Mouse (Mus musculus) embryo, embryonic 11.5 days (tissue): ENCODE results near the gene Nek2.

Experiments
- DNase-seq: peaks from one replicate; pipeline ENCODE4 v3.0.0-alpha.2; 2012; ENCODE audit warnings: low read depth, low spot score

Nek2 gene

DNA sequence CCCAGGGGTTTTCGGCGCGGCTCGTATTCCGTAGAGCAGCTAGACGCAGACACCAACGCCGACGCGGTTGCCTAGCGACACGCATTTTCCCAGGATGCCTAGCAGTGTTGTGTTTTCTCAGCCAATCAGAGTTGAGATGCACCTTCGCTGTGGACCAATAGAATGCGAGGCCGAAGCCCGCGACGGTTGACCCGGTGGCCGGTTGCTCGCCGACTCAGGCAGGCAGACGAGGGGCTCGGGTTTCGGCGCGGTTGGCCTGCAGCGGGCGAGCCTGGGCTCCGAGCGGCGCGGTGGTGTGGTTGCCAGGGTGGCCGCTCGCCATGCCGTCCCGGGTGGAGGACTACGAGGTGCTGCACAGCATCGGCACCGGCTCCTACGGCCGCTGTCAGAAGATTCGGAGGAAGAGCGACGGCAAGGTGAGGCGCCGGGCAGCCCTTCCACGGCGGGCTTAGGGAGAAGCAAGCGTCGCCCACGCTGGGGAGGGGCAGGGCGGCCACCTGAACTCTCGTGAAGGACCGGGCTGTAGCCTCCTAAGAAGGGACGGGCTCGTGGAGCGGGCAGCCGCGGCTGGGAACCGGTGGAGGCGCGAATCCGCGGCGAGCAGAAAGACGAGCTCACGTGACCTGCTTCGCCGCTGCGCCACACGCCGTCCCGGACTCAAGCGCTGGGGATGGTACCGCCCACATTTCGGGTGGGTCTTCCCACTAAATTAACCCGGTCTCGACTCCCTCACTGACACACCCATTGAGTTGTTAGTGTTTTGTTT lies at the start of gene Nek2:
Nek2 (plus strand) TSS at position 119 of the 766 bp plus-strand sequence.
- peak; percentile 98 for DNase-seq

DNA sequence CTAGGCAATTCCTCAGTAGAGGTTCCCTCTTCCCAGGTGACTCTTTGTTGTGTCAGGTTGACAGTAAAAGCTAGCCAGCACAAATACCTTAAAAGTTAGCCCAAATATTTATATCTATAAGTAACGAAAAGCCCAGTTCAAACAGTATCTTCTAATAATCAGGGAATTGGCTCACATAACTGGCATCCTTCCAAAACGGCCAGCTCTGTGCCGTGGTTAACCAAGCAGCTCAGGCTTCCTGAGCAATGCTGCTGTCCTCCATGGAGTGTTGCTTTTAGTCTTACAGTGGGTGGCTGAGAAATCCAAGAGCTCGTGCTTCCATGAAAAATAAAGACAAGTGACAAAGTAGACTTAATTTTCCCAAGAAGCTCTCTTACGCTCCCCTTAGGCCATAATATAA lies 47.1 kb upstream of the Nek2 start:
- no peak for DNase-seq

DNA sequence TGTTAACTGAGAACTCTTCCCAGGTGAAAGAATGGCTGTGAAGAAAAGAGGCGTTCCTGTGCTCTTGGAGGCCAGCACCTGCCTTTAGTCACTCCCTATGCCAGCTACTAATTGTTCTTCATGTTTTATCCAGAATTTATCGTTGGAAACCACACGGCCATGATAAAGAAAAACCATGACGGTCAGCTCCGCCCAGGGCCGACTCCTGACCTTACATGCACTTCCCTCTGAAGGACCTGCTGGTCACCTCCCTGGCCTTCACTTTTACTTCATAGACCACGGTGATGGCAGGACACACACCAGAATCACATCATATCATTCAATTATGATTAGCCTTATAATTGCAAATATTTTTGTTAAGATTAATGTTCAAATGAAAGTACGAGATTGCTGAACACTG lies 46.1 kb upstream of the Nek2 start:
- DNase-seq = no peak

DNA sequence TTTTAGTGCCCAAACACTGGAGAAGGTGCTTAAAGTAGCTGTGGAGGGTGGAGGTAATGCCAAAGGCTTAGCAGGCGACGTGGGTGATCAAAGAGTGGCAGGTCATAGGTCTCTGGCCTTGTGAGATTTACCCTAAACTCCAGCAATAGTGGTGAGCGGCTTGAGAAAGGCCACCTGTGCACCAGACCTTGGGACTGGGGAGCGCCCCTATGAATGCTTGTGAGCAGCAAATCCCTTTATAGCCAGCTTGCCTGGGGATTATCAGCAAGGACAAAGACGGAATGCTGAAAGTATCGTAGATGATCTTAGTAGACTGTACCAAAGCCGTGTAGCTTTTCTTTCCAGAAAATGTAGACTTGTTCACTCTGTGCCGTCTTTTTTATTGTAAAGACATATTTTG lies 43.7 kb upstream of the Nek2 start:
- no peak for DNase-seq

DNA sequence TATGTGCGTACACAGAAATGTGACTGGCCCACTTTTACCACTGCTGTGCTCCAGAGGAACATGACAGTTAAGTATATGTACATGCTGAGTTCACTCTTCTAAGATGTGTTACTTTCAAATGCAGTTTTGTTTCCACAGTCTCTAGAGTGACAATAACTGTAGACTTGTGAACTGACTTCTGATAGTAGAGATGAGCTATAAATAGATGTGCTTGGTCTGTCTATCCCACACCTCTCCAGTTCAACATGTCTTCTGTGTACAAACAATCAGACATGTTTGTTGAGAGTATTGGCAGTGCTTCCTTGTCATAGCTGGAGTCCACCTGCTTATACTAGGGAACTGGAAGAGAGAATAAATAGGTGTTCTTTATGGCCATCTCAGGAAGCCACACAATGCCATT lies 40.8 kb upstream of the Nek2 start:
- no peak for DNase-seq

DNA sequence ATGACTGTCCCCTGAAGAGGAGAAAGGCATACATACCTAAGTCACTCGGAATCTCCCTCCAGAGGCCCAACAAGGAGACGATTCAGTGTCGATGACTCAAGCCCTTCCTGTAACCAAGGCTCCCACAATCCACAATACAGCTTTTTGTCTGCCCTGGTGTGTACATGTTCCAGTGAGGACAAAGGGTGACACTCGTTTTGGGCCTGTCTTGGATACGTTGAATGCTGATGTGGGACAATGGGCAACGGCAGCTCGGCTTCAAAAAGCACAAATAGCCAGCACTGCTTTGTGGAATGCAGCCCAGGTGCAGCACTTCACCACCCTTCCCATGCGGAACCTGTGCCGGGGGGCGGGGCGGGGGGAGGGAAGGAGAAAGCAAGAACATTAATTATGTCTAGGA lies 36.1 kb upstream of the Nek2 start:
- no peak for DNase-seq

DNA sequence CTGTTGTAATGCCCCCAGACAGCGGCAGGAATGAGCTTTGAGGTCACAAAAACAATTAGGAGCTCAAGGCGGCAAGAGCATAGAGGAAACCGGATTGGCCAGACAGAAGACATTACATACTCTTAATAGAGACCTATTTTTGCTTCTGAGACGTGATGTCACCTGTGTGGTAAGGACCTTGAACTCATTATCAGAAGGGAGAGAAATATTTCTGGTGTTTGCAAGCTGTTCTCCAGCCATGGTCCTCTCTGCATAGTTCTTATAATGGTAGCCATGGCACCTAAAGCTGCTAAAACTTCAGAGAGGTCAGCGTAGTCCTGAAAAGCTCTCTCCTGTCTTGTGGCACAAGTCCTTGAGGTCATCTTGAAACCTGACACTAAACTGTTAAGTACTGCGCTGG lies 35.0 kb upstream of the Nek2 start:
- DNase-seq = no peak

DNA sequence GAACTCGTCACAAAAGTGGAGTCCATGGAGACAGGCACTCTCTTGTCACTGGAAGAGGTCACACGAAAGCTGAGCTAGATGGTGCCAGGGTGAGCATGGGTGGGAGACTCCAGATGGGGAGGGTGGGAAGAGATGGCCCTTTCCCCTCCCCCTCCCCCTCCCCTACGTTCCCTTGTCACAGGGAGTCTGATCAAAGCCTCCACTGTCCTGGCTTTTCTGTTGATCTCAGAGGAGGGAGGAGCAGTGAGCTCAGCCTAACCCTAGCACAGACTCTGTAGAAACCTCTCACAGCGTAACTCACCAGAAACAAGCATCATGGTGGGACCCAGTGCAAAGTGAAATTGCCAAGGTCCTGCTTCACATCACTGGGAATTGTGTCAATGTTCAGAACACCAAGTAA lies 33.9 kb upstream of the Nek2 start:
- DNase-seq = no peak

DNA sequence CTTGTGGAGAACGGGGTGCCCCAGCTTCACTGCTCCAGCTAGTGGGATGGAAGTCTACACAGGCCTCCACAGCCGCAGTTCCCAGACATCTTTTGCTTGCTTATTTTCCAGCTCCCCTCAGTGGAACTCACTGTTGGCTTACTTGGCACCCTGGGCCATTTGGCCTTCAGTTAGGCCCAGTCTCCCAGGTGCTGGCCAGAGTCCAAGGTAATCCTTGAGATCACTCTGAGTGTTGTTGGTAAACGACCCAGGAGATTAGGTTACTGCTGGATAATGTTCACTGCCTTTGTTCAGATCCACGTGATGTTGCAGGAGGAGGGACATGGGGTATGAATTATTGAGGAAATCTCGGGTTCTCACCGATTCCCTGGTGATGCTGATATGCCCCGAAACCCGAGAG lies 28.3 kb upstream of the Nek2 start:
- DNase-seq = no peak

DNA sequence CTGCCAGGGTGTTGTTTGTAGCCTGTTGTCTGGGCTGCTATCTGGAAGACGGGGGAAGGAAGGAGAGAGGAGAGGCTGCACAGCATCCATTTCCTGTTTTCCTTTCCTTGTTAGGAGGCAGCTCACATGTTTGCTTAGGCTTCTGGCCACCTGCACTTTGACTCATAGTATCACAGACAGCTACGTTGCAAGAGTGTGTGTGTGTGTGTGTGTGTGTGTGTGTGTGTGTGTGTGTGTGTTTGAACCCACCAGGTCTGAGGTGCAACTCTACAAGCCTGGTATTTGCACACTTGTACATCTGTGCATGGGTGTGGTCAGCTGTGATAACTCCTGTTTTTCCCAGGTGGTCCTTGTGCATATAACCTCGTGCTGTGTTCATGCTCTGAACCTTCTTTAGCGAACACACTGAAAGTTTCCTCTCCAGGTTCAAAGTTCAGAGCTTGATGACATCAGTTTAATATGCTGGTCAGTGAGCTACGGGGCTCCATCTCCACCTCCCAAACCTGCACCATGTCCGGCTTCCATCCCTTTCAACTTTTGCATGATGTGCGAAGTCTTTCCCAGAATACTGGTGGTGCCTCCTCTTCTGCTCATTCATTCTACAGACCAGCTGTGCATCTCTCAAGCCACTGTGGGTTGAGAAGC lies 27.2 kb upstream of the Nek2 start:
- DNase-seq = no peak

DNA sequence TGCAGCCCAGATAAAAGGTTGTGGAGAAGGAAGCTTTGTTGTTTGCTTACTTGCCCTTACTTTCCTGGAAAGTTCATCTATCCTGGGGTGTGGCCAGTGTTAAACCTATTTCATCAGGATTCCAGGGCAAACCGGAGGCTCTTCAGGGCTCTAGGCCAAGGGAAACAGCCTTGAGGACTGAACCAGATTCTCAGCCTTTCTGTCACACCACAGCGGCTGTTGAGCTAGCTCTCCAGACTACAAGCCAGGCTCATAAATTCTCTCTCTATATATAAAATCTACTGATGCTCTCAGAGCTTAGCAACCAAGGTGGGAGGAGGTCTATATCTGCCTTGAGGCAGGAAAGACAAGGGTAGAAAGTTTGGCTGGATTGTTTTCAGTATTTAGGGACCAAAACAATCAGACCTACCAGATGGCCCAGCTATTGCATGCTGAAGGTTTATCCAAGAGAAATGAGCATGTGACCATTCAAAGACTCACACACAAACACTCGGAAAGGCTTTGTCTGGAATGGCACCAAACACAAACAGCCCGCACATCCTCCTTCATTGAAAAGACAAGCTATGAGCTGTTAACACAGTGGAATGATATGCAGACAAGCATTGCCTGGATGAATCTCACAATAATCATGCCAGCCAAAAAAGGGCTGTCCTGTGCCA lies 24.9 kb upstream of the Nek2 start:
- DNase-seq = no peak

DNA sequence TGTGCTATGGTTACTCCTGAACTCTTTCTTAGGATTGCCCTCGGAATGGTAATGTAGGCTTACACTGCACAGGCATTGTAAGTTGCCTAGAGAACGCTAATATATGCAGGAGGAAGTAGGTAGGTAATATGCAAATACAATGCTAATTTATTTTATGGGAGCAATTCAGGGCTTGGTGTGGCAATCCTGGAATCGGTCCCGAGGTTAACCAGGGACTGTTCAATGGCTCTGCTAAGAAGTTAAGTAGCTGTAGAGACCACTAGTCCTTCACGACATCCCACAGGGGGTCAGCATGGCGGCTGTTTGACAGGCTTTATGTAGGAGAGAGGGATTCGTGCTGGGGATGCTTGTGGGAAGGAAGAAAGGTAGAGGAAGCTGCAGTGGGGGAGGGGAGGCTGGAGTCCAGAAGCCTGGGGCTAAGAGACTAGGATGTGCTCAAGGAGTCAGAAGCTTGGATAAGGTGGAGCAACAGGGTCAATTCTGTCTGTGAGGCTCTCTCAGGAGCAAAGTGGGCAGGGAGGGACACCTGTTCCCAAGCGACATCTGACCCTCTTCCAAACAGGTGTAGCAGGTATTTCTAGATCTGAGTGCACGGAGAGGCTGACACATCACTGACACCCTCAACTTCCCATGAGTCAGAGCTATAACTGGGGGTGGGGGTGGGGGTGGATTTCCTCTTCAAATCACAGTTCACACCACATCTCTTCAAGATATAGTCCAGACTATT lies 19.0 kb upstream of the Nek2 start:
- no peak for DNase-seq

DNA sequence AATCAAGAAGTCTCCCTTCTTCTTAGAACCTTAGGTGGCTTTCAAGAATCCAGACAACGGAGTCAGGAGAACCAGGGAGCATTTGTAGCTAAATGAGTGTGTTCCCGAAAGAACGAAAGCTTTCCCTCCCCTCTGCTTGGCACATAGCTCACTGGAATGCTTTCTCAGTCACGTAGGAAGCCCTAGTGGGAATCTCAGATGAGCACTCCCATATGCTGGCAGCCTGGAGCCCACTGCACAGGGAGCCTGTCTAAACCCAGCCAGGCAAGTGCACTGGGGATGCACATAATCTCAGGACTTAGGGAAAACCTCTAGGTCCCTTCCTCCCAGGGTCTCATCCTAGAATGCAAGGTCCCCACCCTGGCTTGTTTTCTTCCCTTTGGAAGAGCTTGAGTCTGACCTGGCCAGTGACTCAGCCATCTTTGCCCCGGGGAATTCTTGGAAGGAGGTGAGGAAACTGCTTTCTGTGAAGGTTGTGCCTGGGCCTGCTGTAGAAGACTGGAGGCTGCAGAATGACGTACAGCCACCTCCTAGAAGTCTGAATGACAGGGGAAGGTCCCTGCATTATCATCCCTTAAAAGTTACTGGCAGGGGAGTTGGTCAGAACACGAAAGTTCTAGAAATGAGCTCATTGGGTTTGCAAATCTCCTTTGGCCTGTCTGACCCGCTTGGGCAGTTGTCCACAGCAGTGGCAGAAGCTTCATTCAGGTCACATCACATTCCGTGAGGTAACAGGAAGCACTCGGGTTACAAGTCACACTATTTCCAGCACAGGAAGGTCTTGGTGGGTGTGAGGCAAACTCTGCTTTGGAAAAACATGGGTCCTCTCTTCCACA lies 18.2 kb upstream of the Nek2 start:
- DNase-seq = no peak

DNA sequence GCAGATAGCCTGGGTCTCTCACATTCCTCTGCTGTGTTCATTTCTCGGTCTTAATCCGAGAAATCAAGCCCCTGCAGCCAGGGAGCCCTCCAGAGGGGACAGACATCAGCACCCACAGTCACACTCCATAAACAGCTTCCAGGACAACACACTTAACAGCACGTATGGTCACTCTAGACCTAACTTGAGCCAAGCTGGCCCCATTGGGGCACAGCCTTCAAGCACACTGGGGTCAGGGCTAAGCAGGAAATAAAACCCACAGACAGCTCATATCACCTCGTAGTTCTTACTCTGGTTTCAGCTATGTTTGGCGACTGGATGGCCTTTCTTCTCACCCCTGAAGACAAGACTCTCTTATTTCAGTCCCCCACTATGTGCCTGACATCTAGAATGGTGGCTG lies 16.5 kb upstream of the Nek2 start:
- DNase-seq = no peak

DNA sequence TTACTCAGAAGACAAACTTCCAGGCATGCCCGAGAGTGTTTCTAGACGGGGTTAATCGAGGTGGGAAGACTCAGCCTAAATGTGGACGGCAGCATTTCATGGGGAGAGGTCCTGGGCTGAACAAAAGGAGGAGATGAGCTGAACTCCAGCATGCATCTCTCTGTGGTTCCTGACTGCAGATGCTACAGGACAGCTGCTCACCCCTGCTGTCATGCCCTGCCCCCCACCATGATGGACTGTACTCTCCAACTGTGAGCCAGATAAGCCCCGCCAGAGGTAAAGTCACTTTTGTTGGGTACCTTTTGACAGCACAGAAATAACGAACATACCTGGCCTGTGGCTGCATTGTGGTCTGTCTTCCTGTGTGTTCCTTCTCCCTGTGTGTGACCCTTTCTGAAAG lies 15.5 kb upstream of the Nek2 start:
- no peak for DNase-seq

DNA sequence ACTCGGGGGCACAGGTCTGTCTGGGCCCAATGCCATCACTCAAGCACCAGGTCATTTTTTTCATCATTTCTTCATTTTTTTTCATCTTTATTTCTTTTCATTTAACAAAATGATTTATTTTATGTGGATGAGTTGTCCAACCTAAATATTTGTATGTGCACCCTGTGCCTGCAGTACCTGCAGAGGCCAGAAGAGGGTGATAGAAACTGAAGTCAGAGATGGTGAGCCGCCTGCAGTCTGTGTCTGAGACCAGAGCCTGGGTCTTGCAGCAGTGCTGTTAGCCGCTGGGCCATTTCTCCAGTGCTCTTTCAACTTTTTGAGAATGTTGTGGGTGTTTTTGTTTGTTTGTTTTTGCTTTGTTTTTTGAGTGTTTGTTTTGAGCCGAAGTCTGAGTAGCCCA lies 14.5 kb upstream of the Nek2 start:
- no peak for DNase-seq

DNA sequence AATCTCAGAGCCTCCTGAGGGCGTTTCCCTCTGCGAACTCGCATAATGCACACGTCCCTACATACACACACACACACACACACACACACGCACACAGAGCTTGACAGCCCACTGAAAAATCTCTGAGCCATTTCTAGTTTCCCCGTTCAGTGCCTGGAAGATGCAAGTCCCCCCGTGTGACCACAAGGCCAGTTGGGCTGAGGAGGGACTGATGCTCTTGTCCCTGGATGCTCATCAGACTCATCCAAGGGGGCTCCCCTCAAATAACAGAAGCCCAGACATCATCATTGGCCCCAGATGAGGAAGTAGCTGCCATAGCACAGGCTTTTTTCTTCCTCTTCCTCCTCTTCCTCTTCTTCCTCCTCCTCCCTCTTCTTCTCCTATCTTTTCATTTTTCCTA lies 13.3 kb upstream of the Nek2 start:
- no peak for DNase-seq

DNA sequence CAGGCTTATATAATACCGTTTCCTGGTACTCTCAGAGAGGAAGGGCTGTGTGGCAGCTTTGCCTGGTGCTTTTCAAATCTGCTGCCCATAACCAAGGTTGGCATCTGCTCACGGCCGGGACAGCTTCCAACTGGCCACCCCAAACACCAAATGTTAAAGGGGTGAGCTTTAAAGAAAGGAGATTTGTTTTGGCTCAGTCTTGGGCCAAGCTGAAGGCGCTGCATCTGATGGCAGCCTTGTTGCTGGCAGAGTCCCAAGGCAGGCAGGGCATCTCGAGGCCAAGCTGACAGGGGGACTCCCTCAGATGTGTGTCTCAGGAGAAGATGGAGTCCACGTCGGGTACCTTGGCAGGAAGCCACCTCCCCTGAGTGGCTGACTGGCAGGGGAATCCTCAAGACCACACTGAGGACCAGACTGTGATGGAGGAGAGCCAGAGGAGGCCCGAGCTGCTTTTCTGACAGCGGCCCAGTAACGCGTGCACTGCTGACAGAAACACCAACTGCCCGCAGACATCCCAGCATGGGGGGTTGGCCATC lies 12.5 kb upstream of the Nek2 start:
- DNase-seq = no peak

DNA sequence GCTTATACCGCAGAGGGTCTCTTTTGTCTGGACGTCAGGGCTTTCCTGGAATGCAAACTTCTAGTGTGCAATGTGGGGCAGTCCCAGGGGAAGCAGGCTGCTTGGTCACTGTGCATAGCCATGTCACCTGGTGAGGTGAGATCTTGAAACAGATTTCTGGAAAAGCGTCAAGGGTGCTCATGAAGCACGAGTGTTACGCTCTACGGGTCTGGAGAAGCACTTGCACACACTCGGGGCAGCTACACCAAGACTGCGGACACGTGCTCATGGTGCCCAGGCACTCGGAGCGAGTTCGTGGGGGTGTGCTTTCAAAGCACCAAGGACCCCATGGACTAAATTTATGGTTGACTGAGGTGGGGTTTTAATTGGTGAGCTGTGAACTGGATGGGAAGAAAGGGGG lies 9.5 kb upstream of the Nek2 start:
- DNase-seq = no peak

DNA sequence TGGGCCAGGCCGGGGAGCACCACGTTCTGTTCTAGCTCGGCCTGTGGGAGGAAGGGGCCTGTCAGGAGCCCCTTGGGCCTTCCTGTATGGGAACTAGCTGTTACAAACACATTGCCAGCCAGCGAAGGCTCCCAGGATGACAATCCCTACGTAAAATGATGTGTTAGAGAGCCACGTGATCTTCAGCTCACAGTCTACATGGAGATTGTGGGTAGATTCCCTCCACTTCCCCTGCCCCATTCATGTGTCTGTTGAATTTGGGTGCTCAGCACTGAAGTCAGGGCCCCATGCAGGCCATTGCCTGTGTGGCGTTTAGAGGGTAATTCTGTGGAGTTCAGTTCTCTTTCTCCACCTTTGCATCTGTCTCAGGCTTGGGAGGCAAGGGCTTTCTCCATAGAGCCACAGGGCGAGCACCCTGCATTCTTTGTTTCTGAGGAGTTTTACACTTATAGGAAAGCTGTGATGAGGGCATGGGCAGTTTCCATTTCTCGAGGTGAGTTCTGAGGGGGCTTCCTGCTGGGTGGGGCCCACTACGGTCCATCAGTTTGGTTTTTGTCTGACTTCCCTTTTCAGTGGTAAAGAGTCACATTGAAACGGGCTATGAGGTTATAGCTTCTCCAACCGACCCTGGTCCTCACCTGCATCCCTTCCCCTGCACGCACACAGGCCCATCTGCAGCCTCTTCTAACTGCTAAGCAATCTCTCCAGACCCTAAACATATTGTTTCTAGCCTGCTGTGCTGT lies 8.1 kb upstream of the Nek2 start:
- DNase-seq = no peak

DNA sequence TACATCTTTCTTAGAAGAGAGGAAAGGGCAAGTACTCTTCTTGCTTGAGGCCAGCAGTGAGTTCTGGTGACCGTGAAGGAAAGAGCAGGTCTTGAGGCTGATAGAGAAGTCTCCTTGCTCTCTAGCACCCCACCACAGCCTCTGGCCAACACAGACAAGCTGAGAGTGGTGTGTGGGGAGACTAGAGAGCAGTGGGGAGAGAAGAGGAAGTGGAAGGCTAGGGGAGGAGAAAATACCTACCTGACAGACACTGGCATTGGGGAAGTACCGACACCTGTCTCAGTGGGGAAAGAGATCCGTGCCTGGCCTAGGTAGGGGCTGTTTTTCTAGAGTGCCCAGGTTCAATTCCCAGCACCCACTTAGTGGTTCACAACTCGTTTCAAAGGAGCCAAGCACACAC lies 7.0 kb upstream of the Nek2 start:
- no peak for DNase-seq
